Mouse (Mus musculus): ENCODE data around the gene Opcml. TPM values are rescaled to one million over a fixed set of nuclear protein-coding genes. Genes with fewer than 3 reads are reported as not detected.
A peak's percentile ranks its signal among the peaks of the same experiment; 100 is the strongest.

The Opcml gene
- polyA plus RNA-seq, 1 experiment from 2014 or later, result 2.5 TPM

DNA sequence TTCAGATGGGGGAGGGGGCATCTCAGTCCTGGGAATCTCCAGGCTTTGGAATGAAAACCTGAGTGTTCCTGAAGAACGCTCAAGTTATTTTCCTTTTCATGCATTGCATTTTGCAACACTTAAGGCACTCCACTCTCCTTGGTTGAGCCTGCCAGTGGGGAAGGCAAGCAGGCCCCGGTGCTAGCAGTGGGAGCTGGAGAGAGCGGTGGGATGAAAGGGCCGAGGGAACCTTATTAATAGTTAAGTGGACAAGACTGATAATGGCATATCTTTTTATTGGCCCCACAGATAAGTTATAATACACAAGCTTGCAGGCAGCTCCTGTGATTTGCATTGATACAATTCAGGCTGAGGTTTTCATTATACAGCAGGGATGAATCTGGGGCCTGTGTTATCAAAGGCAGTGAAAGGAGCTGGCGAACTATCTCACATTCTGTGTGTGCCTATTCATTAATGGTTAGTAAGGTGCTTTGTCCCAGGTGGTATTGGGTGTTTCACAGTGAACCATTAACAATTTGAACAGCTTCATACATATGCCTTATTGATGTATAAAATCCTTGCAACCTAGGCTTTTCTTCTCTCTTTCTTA, 407.6 kb downstream of the Opcml start:
- no peaks in the 10 kb centered on the region for H3K36me3 ChIP-seq
- WGBS, result 84% methylated on average over 5 of the region's 5 CpGs
- no peaks in the 10 kb centered on the region for H3K4me1 ChIP-seq (replicated peaks)
- H3K27me3 ChIP-seq (ENCODE audit: insufficient read depth, poor library complexity, severe bottlenecking), result no peaks in the 10 kb centered on the region
- H3K4me3 ChIP-seq, result no peak overlapping the region
- no peak overlapping the region for H3K27ac ChIP-seq
- H3K9me3 ChIP-seq, result no peaks in the 10 kb centered on the region
- no peak for DNase-seq (ENCODE audit: low spot score)

DNA sequence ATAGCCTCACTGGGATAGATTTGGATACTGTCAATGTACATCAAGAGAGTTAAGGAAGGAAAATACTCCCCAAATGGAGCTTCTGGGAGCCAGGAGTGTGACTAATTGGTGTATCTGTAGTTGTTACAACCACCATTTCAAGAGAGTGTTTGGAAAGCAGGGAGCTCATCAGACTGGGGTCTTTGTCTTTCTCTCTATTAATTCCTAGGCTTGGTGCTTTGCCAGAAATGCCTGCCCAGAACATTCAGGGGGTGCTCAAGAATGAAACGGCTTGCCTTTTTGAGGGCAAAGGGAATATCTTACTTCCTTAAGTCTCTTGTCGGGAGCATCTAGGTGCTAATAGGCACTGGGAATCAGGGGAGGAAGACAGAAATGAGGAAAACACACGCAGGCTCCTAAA, 416.9 kb downstream of the Opcml start:
- WGBS, result 91% methylated on average over 3 of the region's 3 CpGs
- Histone ChIP-seq H3K4me1 (replicated peaks) (no peaks in the 10 kb centered on the region; the same call in 1 of the 2 replicates), H3K36me3 (no peaks in the 10 kb centered on the region)

DNA sequence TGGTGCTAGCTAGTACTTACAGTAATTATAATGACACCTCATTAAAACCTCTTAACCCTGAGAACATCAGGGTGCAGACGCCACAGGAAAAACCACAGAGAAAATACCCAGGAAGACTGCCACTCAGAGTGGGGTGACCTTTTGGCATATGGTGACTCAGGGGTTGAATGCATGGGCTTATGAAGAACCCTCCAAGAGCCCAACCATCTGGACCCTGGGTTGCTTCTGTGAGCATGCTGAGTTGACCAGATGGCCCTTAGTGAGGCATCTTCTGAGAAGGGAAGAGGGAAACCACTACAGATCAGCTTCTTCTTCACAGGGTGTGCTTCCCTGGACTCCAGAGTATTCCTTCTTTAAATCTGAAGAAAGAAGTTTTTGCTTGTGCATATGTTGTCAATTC, 418.1 kb downstream of the Opcml start:
- 76% methylated on average over 1 of the region's 1 CpGs for WGBS
- DNase-seq (ENCODE audit: low spot score), result no peak
- H3K4me3 ChIP-seq, result no peak overlapping the region
- H3K27me3 ChIP-seq (ENCODE audit: insufficient read depth, poor library complexity, severe bottlenecking), result no peaks in the 10 kb centered on the region
- H3K4me1 ChIP-seq (replicated peaks), result no peaks in the 10 kb centered on the region; the same call in 1 of the 2 replicates
- no peaks in the 10 kb centered on the region for H3K36me3 ChIP-seq
- no peaks in the 10 kb centered on the region for H3K9me3 ChIP-seq
- no peak overlapping the region for H3K27ac ChIP-seq

More for the DNA sequence above, 416.9 kb downstream of the Opcml start:
- Histone ChIP-seq H3K27me3 (ENCODE audit: insufficient read depth, poor library complexity, severe bottlenecking) (no peaks in the 10 kb centered on the region), H3K27ac (no peak overlapping the region), H3K9me3 (no peaks in the 10 kb centered on the region), H3K4me3 (no peak overlapping the region)
- no peak for DNase-seq (ENCODE audit: low spot score)

GRCm38 (mm10) chr9:28211877-28212276, 421.3 kb downstream of the Opcml start:
- no peaks in the 10 kb centered on the region for H3K27me3 ChIP-seq (ENCODE audit: insufficient read depth, poor library complexity, severe bottlenecking)
- WGBS, result 32% methylated on average over 1 of the region's 1 CpGs
- DNase-seq (ENCODE audit: low spot score), result no peak

GRCm38 (mm10) chr9:28213893-28214292, 423.3 kb downstream of the Opcml start:
- Histone ChIP-seq H3K27ac (no peak overlapping the region), H3K9me3 (no peaks in the 10 kb centered on the region), H3K27me3 (ENCODE audit: insufficient read depth, poor library complexity, severe bottlenecking) (no peaks in the 10 kb centered on the region), H3K36me3 (no peaks in the 10 kb centered on the region), H3K4me3 (no peak overlapping the region), H3K4me1 (replicated peaks) (no peaks in the 10 kb centered on the region; the same call in 1 of the 2 replicates)
- DNase-seq (ENCODE audit: low spot score), result no peak
- 88% methylated on average over 4 of the region's 4 CpGs for WGBS

More at GRCm38 (mm10) chr9:28211877-28212276, 421.3 kb downstream of the Opcml start:
- Histone ChIP-seq H3K9me3 (no peaks in the 10 kb centered on the region), H3K27ac (no peak overlapping the region), H3K4me1 (replicated peaks) (no peaks in the 10 kb centered on the region; the same call in 1 of the 2 replicates), H3K36me3 (no peaks in the 10 kb centered on the region), H3K4me3 (no peak overlapping the region)

- no peaks in the 10 kb centered on the region for H3K36me3 ChIP-seq
- H3K9me3 ChIP-seq, result no peaks in the 10 kb centered on the region
- 81% methylated on average over 2 of the region's 2 CpGs for WGBS
- H3K27me3 ChIP-seq (ENCODE audit: insufficient read depth, poor library complexity, severe bottlenecking), result no peaks in the 10 kb centered on the region
- H3K4me3 ChIP-seq, result no peak overlapping the region
- DNase-seq (ENCODE audit: low spot score), result no peak
- no peak overlapping the region for H3K27ac ChIP-seq
- no peaks in the 10 kb centered on the region for H3K4me1 ChIP-seq (replicated peaks)
Observed at GRCm38 (mm10) chr9:28218026-28218646, 427.6 kb downstream of the Opcml start.

DNA sequence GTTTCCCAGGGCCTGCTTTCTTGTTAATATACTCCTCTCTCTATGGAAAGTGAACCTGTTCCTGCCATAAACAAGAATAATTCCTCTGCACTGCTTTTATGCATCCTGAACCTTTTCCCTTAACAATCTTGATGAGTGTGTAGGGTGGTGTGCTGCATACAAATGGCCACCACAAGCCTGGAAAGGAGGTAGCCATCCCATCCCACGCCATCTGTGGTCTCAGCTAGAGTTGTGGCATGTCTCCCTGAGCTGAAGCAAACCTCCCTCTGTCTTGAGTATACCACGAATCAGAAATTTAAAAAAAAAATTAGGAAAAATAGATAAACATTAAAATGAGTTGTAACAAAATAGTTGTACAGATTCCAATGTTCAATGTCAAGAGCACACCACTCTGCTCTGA, 432.2 kb downstream of the Opcml start:
- no peak for DNase-seq (ENCODE audit: low spot score)
- H3K27ac ChIP-seq, result no peak overlapping the region
- no peaks in the 10 kb centered on the region for H3K9me3 ChIP-seq
- H3K27me3 ChIP-seq (ENCODE audit: insufficient read depth, poor library complexity, severe bottlenecking), result no peaks in the 10 kb centered on the region
- H3K4me1 ChIP-seq (replicated peaks), result no peaks in the 10 kb centered on the region
- no peak overlapping the region for H3K4me3 ChIP-seq
- H3K36me3 ChIP-seq, result no peaks in the 10 kb centered on the region
- WGBS, result 79% methylated on average over 2 of the region's 2 CpGs

- H3K4me1 ChIP-seq (replicated peaks), result no peaks in the 10 kb centered on the region
- no peaks in the 10 kb centered on the region for H3K27me3 ChIP-seq (ENCODE audit: insufficient read depth, poor library complexity, severe bottlenecking)
- H3K36me3 ChIP-seq, result no peaks in the 10 kb centered on the region
- DNase-seq (ENCODE audit: low spot score), result no peak
- no peak overlapping the region for H3K27ac ChIP-seq
- H3K4me3 ChIP-seq, result no peak overlapping the region
- WGBS, result 91% methylated on average over 8 of the region's 8 CpGs
- no peaks in the 10 kb centered on the region for H3K9me3 ChIP-seq
Observed at GRCm38 (mm10) chr9:28225824-28226569, 435.4 kb downstream of the Opcml start.

DNA sequence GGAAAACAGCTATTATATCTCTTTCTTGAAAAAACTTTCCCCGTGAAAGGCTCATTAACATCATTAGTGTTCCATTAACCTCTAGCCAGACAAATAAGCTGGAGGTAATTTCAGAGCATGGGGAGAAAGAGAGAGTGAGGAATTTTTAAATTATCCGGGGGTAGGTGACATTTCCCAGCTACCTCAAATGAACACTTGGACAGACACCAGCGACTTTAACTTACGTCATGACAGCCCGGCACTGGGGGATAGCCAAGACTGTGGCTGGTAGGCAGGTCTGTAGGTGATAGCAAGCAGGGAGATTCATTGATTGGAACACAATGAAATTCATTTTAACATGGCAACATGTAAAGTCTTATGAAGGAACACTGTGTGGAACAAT, 436.0 kb downstream of the Opcml start:
- H3K9me3 ChIP-seq, result no peaks in the 10 kb centered on the region
- WGBS, result 89% methylated on average over 5 of the region's 5 CpGs
- DNase-seq (ENCODE audit: low spot score), result no peak

DNA sequence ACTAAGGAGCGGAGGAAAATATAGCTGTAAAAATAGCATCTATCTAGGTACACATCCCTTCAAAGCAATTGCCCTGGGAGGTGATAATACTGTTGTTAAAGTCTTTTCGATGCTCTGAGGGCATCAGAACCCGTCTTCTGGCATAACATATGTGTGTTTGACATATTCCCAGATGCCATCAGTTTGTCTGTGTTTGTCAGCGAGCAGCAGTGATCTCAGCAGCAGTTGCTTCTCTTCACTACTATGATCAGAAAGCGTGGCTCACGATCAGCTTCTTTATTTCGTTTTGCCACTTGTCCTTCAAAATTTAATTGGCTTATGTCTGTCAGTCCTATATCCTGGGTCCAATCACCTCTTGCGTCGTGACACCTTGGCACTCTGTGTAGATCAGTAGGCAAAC, 447.9 kb downstream of the Opcml start:
- 89% methylated on average over 9 of the region's 9 CpGs for WGBS
- H3K9me3 ChIP-seq, result no peaks in the 10 kb centered on the region
- no peak overlapping the region for H3K27ac ChIP-seq
- no peaks in the 10 kb centered on the region for H3K27me3 ChIP-seq (ENCODE audit: insufficient read depth, poor library complexity, severe bottlenecking)
- no peak for DNase-seq (ENCODE audit: low spot score)
- no peak overlapping the region for H3K4me3 ChIP-seq
- H3K36me3 ChIP-seq, result no peaks in the 10 kb centered on the region
- H3K4me1 ChIP-seq (replicated peaks), result no peaks in the 10 kb centered on the region

More for the DNA sequence above, 436.0 kb downstream of the Opcml start:
- Histone ChIP-seq H3K27me3 (ENCODE audit: insufficient read depth, poor library complexity, severe bottlenecking) (no peaks in the 10 kb centered on the region), H3K36me3 (no peaks in the 10 kb centered on the region), H3K4me1 (replicated peaks) (no peaks in the 10 kb centered on the region), H3K27ac (no peak overlapping the region), H3K4me3 (no peak overlapping the region)

GRCm38 (mm10) chr9:28247742-28248503, 457.3 kb downstream of the Opcml start:
- Histone ChIP-seq H3K4me3 (no peak overlapping the region), H3K4me1 (replicated peaks) (no peaks in the 10 kb centered on the region), H3K27ac (no peak overlapping the region), H3K36me3 (no peaks in the 10 kb centered on the region), H3K27me3 (ENCODE audit: insufficient read depth, poor library complexity, severe bottlenecking) (no peaks in the 10 kb centered on the region), H3K9me3 (no peaks in the 10 kb centered on the region)
- peak; percentile 24 for DNase-seq (ENCODE audit: low spot score)
- 69% methylated on average over 7 of the region's 7 CpGs for WGBS

GRCm38 (mm10) chr9:28251341-28251740, 460.8 kb downstream of the Opcml start:
- no peaks in the 10 kb centered on the region for H3K36me3 ChIP-seq
- no peak overlapping the region for H3K4me3 ChIP-seq
- WGBS, result 90% methylated on average over 9 of the region's 9 CpGs
- no peak overlapping the region for H3K27ac ChIP-seq
- no peaks in the 10 kb centered on the region for H3K27me3 ChIP-seq (ENCODE audit: insufficient read depth, poor library complexity, severe bottlenecking)
- DNase-seq (ENCODE audit: low spot score), result no peak
- H3K9me3 ChIP-seq, result no peaks in the 10 kb centered on the region
- peaks cover 18% of the 10 kb centered on the region for H3K4me1 ChIP-seq (replicated peaks)

Data from hindbrain, embryonic 10.5 days (tissue).